Mouse (Mus musculus) liver, embryonic 11.5 days (tissue): ENCODE measurements at regions not wholly inside any gene's neighbourhood (a gene's known extent, or its start where the extent isn't known, plus 50 kb on each side); places are given as distances from the start of the nearest gene placed in this dataset.

Experiments
- ATAC-seq: fragments of 200-750 bp; cut with Nextera tagmentation; replicated peaks from 2 replicates; pipeline ENCODE4 v1.8.0; 2017; ENCODE audit warnings: moderate number of reproducible peaks, mild to moderate bottlenecking, moderate TSS enrichment, moderate library complexity; ENCODE audit not compliant: low FRiP score
- DNase-seq: peaks from one replicate; pipeline ENCODE4 v3.0.0-alpha.2; 2017; ENCODE audit warnings: low spot score
- H3K27ac ChIP-seq: fragments of 300-500 bp; sonication (generic); 2 replicates; pipeline ENCODE4 v1.5.1; 2014; ENCODE audit warnings: mild to moderate bottlenecking, low read depth, low read length, control low read depth
- H3K27me3 ChIP-seq: fragments of 300-500 bp; sonication (generic); replicated peaks from 2 replicates; pipeline ENCODE4 v1.6.1; 2014; ENCODE audit warnings: low read length, mixed read lengths; ENCODE audit not compliant: control insufficient read depth, insufficient read depth
- H3K36me3 ChIP-seq: fragments of 300-500 bp; sonication (generic); 2 replicates; pipeline ENCODE4 v1.6.1; 2014; ENCODE audit warnings: mild to moderate bottlenecking, low read length, moderate library complexity, mixed read lengths; ENCODE audit not compliant: control insufficient read depth, insufficient read depth
- H3K4me1 ChIP-seq: fragments of 300-500 bp; sonication (generic); replicated peaks from 2 replicates; pipeline ENCODE4 v1.6.1; 2014; ENCODE audit warnings: low read length, mixed read lengths; ENCODE audit not compliant: control insufficient read depth, insufficient read depth
- H3K4me2 ChIP-seq: fragments of 300-500 bp; sonication (generic); 2 replicates; pipeline ENCODE4 v1.6.1; 2014; ENCODE audit warnings: mild to moderate bottlenecking, control low read depth, moderate library complexity
- H3K4me3 ChIP-seq: fragments of 300-500 bp; sonication (generic); 2 replicates; pipeline ENCODE4 v1.5.1; 2014; ENCODE audit warnings: low read depth, low read length, control low read depth
- H3K9ac ChIP-seq: fragments of 300-500 bp; sonication (generic); 2 replicates; pipeline ENCODE4 v1.6.1; 2014; ENCODE audit warnings: low read depth, low read length, control low read depth
- H3K9me3 ChIP-seq: fragments of 300-500 bp; sonication (generic); 2 replicates; pipeline ENCODE4 v1.6.1; 2016; ENCODE audit warnings: low read length, inconsistent platforms, mixed read lengths; ENCODE audit not compliant: control insufficient read depth
- WGBS: fragments of 180-500 bp; shearing (Covaris S2); extraction: QIAGEN DNeasy Blood & Tissue Kit; methylation state at CpG from one replicate; pipeline ENCODE4 v1.1.7; 2014; 5-methylcytosine and 5-hydroxymethylcytosine counted together

DNA sequence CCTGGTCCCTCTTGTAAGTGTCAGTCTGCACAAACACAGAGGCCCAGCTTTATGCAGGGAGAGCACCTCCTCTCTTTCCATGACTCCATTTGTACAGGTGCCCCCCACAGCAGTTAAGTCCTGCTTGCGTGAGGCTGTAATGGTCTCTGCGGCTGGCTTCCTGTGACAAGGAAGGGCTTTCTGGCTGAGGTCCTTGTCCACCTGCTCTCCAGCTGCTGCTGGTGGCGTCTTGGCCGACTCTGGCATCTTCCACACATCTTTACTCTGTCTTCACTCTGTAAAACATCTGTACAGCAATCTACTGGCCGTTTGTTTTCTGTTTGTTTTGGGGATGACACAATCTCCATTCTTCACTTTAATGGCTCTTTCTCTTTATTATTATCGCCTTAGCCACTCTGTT is 60.8 kb downstream of the Rpusd4 start:
- H3K4me2 ChIP-seq, result no peak overlapping the region
- ATAC-seq (no peak), DNase-seq (no peak)
- no peak overlapping the region for H3K4me3 ChIP-seq
- H3K9ac ChIP-seq, result no peak overlapping the region
- no peaks in the 10 kb centered on the region for H3K4me1 ChIP-seq
- H3K9me3 ChIP-seq, result no peaks in the 10 kb centered on the region
- 55% methylated on average over 6 of the region's 6 CpGs for WGBS
- H3K27me3 ChIP-seq, result no peaks in the 10 kb centered on the region
- H3K27ac ChIP-seq, result no peak overlapping the region
- H3K36me3 ChIP-seq, result no peaks in the 10 kb centered on the region

DNA sequence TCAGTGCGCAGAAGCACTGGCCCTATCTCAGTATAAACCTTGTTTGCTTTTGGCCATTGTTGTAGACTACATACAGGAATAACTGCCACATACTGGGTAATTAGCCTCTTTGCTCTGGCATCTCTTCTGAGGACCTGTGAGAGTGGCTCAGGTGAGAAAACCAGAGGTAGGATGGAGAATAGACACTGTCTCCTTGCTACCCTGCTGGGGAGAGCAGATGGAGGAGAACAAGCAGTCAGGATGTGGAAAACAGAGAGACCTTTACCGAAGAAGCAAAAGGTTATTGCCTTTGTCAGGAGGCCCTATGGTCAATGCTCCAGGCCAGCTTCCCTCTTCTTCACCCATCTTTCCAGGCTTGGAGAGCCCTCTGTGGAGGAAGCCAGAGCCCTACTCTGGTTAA is 62.7 kb downstream of the Rpusd4 start:
- no peak overlapping the region for H3K4me3 ChIP-seq

DNA sequence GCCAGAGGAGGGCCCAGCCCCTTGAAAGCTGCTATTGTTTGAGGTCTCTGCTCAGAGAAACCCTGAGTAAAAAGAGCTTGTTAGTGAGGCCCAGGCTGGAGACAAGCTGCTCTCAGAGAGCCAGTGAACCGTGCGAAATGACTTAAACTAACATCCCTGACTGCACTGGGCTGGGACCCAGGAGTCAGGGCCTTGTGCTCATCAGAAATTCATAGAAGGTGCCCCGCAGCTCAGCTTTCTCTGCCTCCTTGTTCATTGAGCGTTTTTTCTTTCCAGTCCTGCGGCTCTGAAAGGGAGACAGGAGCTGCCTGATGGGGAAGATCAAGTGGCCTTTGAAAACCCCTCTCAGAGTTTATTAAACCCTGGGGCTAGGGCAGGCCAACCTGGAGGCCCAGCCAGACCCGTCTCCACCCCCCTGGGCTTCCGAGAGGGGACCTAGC is 63.6 kb downstream of the Rpusd4 start:
- Histone ChIP-seq H3K4me3 (no peak overlapping the region), H3K27me3 (no peaks in the 10 kb centered on the region), H3K4me1 (no peaks in the 10 kb centered on the region; the same call in 1 of the 2 replicates), H3K9ac (no peak overlapping the region), H3K9me3 (no peaks in the 10 kb centered on the region), H3K36me3 (no peaks in the 10 kb centered on the region), H3K27ac (no peak overlapping the region), H3K4me2 (no peak overlapping the region)
- ATAC-seq (no peak), DNase-seq (no peak)
- 64% methylated on average over 7 of the region's 7 CpGs for WGBS

More for the DNA sequence above, 62.7 kb downstream of the Rpusd4 start:
- Histone ChIP-seq H3K9ac (no peak overlapping the region), H3K4me2 (no peak overlapping the region), H3K9me3 (no peaks in the 10 kb centered on the region), H3K27ac (no peak overlapping the region), H3K27me3 (no peaks in the 10 kb centered on the region), H3K36me3 (no peaks in the 10 kb centered on the region), H3K4me1 (no peaks in the 10 kb centered on the region; the same call in 1 of the 2 replicates)
- ATAC-seq (no peak), DNase-seq (no peak)
- 77% methylated on average over 2 of the region's 2 CpGs for WGBS

DNA sequence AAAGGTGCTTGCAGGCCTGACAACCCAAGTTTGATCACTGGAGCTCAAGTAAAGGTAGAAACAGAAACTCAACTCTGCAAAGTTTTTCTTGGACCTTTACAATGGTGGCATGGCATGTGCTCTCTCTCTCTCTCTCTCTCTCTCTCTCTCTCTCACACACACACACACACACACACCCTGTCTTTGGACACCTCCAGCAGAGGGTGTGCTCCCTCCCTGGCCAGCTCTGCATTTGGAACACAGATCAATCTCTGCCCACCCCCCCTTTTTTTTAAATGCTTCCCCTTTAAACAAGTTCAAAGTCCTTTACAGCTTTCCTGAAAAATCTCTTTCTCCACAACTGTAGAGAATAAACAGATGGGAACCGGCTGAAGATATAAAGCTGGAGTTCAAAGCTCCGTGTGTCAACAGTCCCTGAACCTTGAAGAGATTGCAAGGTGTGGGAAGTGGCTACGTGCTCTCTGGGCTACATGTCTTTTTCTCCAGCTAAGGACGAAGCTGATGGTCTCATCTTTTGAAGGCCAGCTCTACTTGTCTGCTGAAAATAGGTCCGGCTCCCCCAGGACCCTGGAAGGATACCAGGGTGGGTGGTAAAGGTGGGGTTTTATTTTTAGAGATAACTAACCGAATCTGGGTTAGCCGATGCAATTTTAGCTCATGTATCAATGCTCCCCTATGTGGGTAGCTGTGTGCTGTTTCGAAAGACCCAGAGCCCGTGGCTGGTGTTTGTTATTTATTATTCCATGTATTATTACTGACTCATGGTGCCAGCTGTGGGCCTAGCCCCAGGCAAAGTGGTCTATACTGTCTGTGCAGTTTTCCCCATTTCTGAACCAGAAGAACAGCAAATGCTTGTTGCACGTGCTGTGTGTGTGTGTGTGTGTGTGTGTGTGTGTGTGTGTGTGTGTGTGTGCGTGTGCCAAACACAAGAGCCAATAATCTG is 65.3 kb downstream of the Rpusd4 start:
- DNase-seq (no peak), ATAC-seq (no peak)
- Histone ChIP-seq H3K36me3 (no peaks in the 10 kb centered on the region), H3K4me2 (no peak overlapping the region), H3K27ac (no peak overlapping the region), H3K4me1 (no peaks in the 10 kb centered on the region; the same call in 1 of the 2 replicates), H3K9ac (no peak overlapping the region), H3K27me3 (no peaks in the 10 kb centered on the region), H3K9me3 (no peaks in the 10 kb centered on the region), H3K4me3 (no peak overlapping the region)
- 60% methylated on average over 11 of the region's 11 CpGs for WGBS

DNA sequence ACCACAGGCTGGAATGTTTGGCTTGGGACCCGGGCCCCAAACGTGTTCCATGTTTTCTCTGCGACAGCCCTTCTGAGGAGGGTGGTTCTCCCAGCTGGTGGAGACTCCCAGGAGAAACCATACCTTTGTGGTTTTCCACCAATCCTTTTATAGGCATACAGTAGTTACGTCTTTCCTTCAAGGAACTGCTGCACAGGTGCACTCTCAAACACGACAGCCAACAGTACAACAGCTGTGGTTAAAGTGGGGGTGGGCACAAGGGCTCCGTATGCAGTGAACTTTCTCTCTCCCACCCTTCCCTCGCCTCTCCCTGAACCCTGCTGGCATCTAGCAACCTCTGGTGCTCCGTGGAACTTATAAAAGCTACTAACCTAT is 66.0 kb downstream of the Rpusd4 start:
- H3K9ac ChIP-seq, result no peak overlapping the region
- no peaks in the 10 kb centered on the region for H3K27me3 ChIP-seq
- H3K4me2 ChIP-seq, result no peak overlapping the region
- DNase-seq, result no peak
- no peaks in the 10 kb centered on the region for H3K9me3 ChIP-seq
- WGBS, result 70% methylated on average over 8 of the region's 8 CpGs
- no peaks in the 10 kb centered on the region for H3K36me3 ChIP-seq
- H3K4me1 ChIP-seq, result no peaks in the 10 kb centered on the region; the same call in 1 of the 2 replicates
- H3K27ac ChIP-seq, result no peak overlapping the region
- H3K4me3 ChIP-seq, result no peak overlapping the region
- ATAC-seq, result no peak

DNA sequence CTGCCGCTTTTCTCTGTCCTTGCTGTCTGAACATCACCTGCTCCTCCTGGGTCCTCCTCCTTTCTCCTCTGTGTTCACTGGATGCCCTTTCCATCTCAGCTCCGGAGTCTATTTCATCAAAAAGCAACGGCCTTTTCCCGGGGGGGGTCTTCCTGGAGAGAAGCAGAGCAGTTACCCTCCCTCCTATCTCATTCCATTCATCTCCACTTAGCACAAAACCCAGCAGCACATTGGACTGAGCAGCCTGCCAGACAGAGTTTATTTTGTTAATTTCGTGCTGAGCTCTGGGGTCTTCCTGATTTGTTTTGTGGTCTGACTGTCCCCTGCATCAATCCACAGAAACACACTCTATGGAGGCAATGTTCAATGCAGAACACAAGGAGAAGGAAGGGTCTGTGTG is 66.9 kb downstream of the Rpusd4 start:
- ATAC-seq (no peak), DNase-seq (no peak)
- Histone ChIP-seq H3K9me3 (no peaks in the 10 kb centered on the region), H3K4me1 (no peaks in the 10 kb centered on the region; the same call in 1 of the 2 replicates), H3K4me2 (no peak overlapping the region), H3K27me3 (no peaks in the 10 kb centered on the region), H3K9ac (no peak overlapping the region), H3K27ac (no peak overlapping the region; the same call in 1 of the 2 replicates), H3K36me3 (no peaks in the 10 kb centered on the region), H3K4me3 (no peak overlapping the region)
- 66% methylated on average over 5 of the region's 5 CpGs for WGBS

DNA sequence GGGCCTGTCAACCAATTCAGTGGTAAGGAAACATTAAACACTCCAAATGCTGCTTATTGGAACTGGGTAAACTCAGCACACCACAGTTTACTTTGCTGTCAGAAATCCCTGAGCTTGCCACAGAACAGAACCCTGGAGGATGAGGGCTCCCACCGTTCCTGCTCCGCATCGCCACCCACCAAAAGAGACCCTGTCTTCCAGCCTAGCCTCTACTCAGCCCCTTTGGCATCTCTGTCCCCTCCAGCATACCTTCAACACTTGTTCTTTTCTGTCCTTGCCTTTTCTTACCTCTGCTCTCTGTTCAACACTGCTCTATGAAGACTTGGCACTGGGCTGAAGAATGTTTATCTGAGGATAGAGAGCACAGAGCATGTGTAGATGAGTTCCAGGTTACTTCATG is 67.5 kb downstream of the Rpusd4 start:
- Histone ChIP-seq H3K4me2 (no peak overlapping the region), H3K27me3 (no peaks in the 10 kb centered on the region), H3K9me3 (no peaks in the 10 kb centered on the region), H3K9ac (no peak overlapping the region), H3K36me3 (no peaks in the 10 kb centered on the region), H3K27ac (no peak overlapping the region), H3K4me1 (no peaks in the 10 kb centered on the region; the same call in 1 of the 2 replicates), H3K4me3 (no peak overlapping the region)
- DNase-seq, result no peak
- 81% methylated on average over 3 of the region's 3 CpGs for WGBS
- no peak for ATAC-seq

DNA sequence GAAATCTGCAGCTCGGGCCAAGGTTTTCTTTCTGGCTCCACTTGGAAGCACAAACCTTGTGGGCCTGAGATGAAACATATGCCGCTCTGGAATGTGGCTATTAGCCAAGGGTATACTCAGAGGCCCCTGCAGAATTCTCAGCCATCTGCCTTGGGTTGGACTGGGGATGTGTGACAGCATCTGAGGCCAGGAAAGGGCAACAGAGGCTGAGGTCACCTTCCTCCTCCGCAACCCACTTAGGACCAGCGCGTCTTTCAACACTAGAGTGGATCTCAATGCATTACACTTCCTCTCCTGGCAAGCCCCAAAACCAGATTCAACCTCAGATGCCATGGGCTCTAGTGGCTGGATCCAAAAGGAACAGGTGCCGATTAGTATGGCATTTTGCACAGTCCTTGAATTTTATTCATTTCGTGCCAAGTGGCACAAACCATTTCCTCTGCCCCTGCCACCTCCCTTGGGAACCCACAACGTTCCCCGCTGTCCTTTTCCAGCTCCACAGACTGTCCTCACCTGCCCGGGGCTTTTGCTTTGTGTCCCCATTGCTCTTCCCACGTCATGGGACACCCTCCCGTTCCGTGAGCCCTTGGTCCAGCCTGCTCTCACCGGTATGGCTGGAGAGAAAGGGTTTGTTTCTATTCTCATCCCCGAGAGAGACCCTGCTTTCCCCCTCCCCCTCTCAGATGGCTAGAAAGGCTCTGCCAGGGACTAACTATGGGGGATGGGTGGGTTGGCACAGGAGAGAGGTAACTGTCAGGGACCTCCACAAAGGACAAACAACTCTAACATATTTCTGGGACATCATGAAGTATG is 68.4 kb downstream of the Rpusd4 start:
- ATAC-seq, result no peak
- Histone ChIP-seq H3K4me1 (no peaks in the 10 kb centered on the region; the same call in 1 of the 2 replicates), H3K27ac (no peak overlapping the region)

More for the DNA sequence above, 68.4 kb downstream of the Rpusd4 start:
- Histone ChIP-seq H3K9me3 (no peaks in the 10 kb centered on the region), H3K27me3 (no peaks in the 10 kb centered on the region), H3K4me2 (no peak overlapping the region), H3K36me3 (no peaks in the 10 kb centered on the region), H3K9ac (no peak overlapping the region), H3K4me3 (no peak overlapping the region)
- no peak for DNase-seq
- WGBS, result 66% methylated on average over 15 of the region's 15 CpGs
